ENCODE assay signal across 12 mouse cellular contexts in genomic region chr11:49195819-49196322, GRCm38 (mm10). TPM values are rescaled to one million over a fixed set of nuclear protein-coding genes. Genes with fewer than 3 reads are reported as not detected.
DNase-seq lines count a peak whose midpoint lies in the region; ATAC-seq lines count a peak whose summit lies in the region.
"Had no signal": no experiment of that assay in that cellular context is flagged by ENCODE, and none has a peak within 500 bp of the region (broad histone marks: within the 10 kb centered on the region; RNA-seq: fewer than 3 reads in every experiment).

No protein-coding gene starts in this region.

- H3K4me2 ChIP-seq in liver, embryonic 12.5 days, result no peak overlapping the region

- no peaks in the 10 kb centered on the region for H3K9me3 ChIP-seq in liver, embryonic 12.5 days (replicated peaks)
- H3K9me3 ChIP-seq: embryonic facial prominence, embryonic 10.5 days had no signal

- peak; percentile 9 for DNase-seq in liver
- DNase-seq in kidney, postnatal 10 days, result peak; percentile 48
- DNase-seq in lung, postnatal 10 days, result peak; percentile 64
- no peak for DNase-seq in layer of hippocampus, adult 11-12 months (ENCODE audit: low spot score)
- no peak for DNase-seq in right cerebral cortex, postnatal 36 days (ENCODE audit: low spot score in 2 of 2)
- no peak for DNase-seq in cerebellum, adult 18-20 months
- no peak for DNase-seq in cerebellum, adult 11-12 months
- DNase-seq: right cerebral cortex, adult 18-20 months had no signal

- H3K4me3 ChIP-seq in liver, embryonic 12.5 days, result no peak overlapping the region
- H3K4me3 ChIP-seq: embryonic facial prominence, embryonic 10.5 days had no signal

- 39% methylated on average over 7 of the region's 7 CpGs for WGBS in liver, embryonic 12.5 days (ENCODE audit: insufficient replicate concordance)

- H3K4me1 ChIP-seq in liver, embryonic 12.5 days, result peaks cover 4% of the 10 kb centered on the region; the same call in 1 of the 2 replicates
- H3K4me1 ChIP-seq: embryonic facial prominence, embryonic 10.5 days had no signal

- no peaks in the 10 kb centered on the region for H3K27me3 ChIP-seq in liver, embryonic 12.5 days (replicated peaks)

- ATAC-seq in liver, embryonic 12.5 days, result no peak
- ATAC-seq: inflammation-experienced regulatory T-cells, adult 6 months had no signal

- H3K9ac ChIP-seq in liver, embryonic 12.5 days, result no peak overlapping the region

- no peak overlapping the region for H3K27ac ChIP-seq in liver, embryonic 12.5 days
- H3K27ac ChIP-seq: embryonic facial prominence, embryonic 10.5 days had no signal

- H3K36me3 ChIP-seq in liver, embryonic 12.5 days, result no peaks in the 10 kb centered on the region
- H3K36me3 ChIP-seq: embryonic facial prominence, embryonic 10.5 days had no signal

RNA-seq across cellular contexts. Expression of gene Zfp62, which starts 7.2 kb away (rescaled TPM):
- polyA plus RNA-seq in liver, embryonic 12.5 days (2016; fragmentation: Nextera tagmentation; extraction: Ambion mirVana), result 16.2 and 16.6 TPM in 2 replicates

RNA-seq across cellular contexts. Expression of gene Btnl9, which starts 8.9 kb away (rescaled TPM):
- 1.6 and 2.0 TPM in 2 replicates for polyA plus RNA-seq in liver, embryonic 12.5 days (2016; fragmentation: Nextera tagmentation; extraction: Ambion mirVana)

RNA-seq across cellular contexts. Expression of gene Olfr1394, which starts 41.7 kb away (rescaled TPM):
- not detected in 2 replicates for polyA plus RNA-seq in liver, embryonic 12.5 days (2016; fragmentation: Nextera tagmentation; extraction: Ambion mirVana)
- polyA plus RNA-seq: embryonic facial prominence, embryonic 10.5 days; inflammation-experienced regulatory T-cells, adult 6 months; limb, embryonic 11.5 days had no signal

RNA-seq across cellular contexts. Expression of gene Mgat1, which starts 48.1 kb away (rescaled TPM):
- polyA plus RNA-seq in liver, embryonic 12.5 days (2016; fragmentation: Nextera tagmentation; extraction: Ambion mirVana), result 35.4 and 35.7 TPM in 2 replicates

RNA-seq across cellular contexts. Expression of gene Olfr1395, which starts 53.8 kb away (rescaled TPM):
- not detected in 2 replicates for polyA plus RNA-seq in liver, embryonic 12.5 days (2016; fragmentation: Nextera tagmentation; extraction: Ambion mirVana)
- polyA plus RNA-seq: embryonic facial prominence, embryonic 10.5 days; inflammation-experienced regulatory T-cells, adult 6 months; limb, embryonic 11.5 days had no signal

Comparison
In these comparisons a context has a peak if more than half of its experiments do, and no peak if none do; other contexts are left out.
1. DNase-seq: peak in liver (single experiment), kidney, postnatal 10 days (single experiment) and lung, postnatal 10 days (single experiment); none in layer of hippocampus, adult 11-12 months (single experiment), right cerebral cortex, postnatal 36 days (0 of 2), cerebellum, adult 18-20 months (0 of 2) and cerebellum, adult 11-12 months (single experiment).